In the genomic region with DNA sequence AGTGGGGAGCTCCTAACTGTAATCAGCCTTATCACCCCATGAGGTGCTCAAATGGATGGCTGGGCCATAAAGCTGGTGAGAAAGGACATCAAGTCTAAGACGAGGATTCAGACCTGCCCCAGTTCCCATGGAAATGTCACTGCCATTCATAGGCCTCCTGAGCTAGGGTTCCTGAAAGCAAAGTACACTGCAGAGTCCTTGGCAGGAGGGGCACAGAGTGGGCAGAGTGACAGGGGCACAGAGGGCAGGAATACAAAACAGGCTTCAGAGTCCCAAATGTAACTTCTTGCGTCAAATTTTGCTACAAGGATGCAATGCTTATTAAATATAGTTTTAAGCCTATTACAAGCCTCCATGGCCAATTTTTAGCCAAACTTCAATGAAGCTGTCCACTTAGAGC, we compare ENCODE assay signal across 16 mouse cellular contexts. TPM values are rescaled to one million over a fixed set of nuclear protein-coding genes. Genes with fewer than 3 reads are reported as not detected.
DNase-seq lines count a peak whose midpoint lies in the region; TF ChIP-seq lines count a peak whose summit lies in the region.
"Had no signal": no experiment of that assay in that cellular context is flagged by ENCODE, and none has a peak within 500 bp of the region (broad histone marks: within the 10 kb centered on the region; RNA-seq: fewer than 3 reads in every experiment).

No protein-coding gene starts in this region.

- TF ChIP-seq POLR2A in heart, adult 2 months (IDR thresholded peaks at IDR 0.05; ENCODE audit: insufficient read depth, low read depth, low read length) = no peak

- H3K4me3 ChIP-seq in heart, adult 2 months = no peak overlapping the region
- H3K4me3 ChIP-seq in heart, embryonic 10.5 days = no peak overlapping the region
- H3K4me3 ChIP-seq: heart, embryonic 12.5 days; limb, embryonic 10.5 days; liver, embryonic 15.5 days; neural tube, embryonic 13.5 days had no signal

- no peak for DNase-seq in heart, adult 2 months
- DNase-seq in heart, embryonic 10.5 days (ENCODE audit: low spot score) = no peak
- DNase-seq in left cerebral cortex, postnatal 4 days = peak; percentile 27
- DNase-seq in left cerebral cortex, adult 8-10 months (ENCODE audit: low spot score in 2 of 2) = no peak
- peak; percentile 26 for DNase-seq in right cerebral cortex, adult 18-20 months
- no peak for DNase-seq in right cerebral cortex, postnatal 14 days
- DNase-seq in spleen, adult 12 weeks (ENCODE audit: low spot score) = no peak
- DNase-seq: adrenal gland, postnatal 10 days; gastrocnemius, postnatal 25 days; heart, postnatal 4 days; thymus, postnatal 25 days had no signal

- no peak overlapping the region for H3K9ac ChIP-seq in heart, adult 2 months (ENCODE audit: low read depth, low read length)
- H3K9ac ChIP-seq: heart, embryonic 12.5 days; liver, embryonic 15.5 days; neural tube, embryonic 13.5 days had no signal

- no peak for TF ChIP-seq EP300 in heart, adult 2 months (IDR thresholded peaks at IDR 0.05; ENCODE audit: insufficient read depth, low read depth, low read length)

- intact Hi-C loops in heart, adult 2 months (cut with DNase I) = no loop called here
- intact Hi-C loops in left cerebral cortex, postnatal 4 days (cut with DNase I) = no loop called here

- H3K27me3 ChIP-seq in heart, adult 2 months (ENCODE audit: control insufficient read depth, insufficient read depth, low read length) = no peaks in the 10 kb centered on the region
- H3K27me3 ChIP-seq in heart, embryonic 10.5 days (ENCODE audit: insufficient read depth, poor library complexity, severe bottlenecking) = no peaks in the 10 kb centered on the region
- H3K27me3 ChIP-seq: heart, embryonic 12.5 days; liver, embryonic 15.5 days; neural tube, embryonic 13.5 days had no signal

- no peaks in the 10 kb centered on the region for H3K9me3 ChIP-seq in heart, embryonic 10.5 days
- H3K9me3 ChIP-seq: heart, embryonic 12.5 days; limb, embryonic 10.5 days; liver, embryonic 15.5 days; neural tube, embryonic 13.5 days had no signal

- 84% methylated on average over 2 of the region's 2 CpGs for WGBS in heart, adult 2 months
- WGBS in heart, embryonic 10.5 days = 61% methylated on average over 2 of the region's 2 CpGs

- no peaks in the 10 kb centered on the region for H3K79me2 ChIP-seq in heart, adult 2 months (replicated peaks; ENCODE audit: control insufficient read depth, insufficient read depth, low read length)

- peak overlapping the region; percentile 15; the same call in 1 of the 2 replicates for H3K27ac ChIP-seq in heart, adult 2 months
- H3K27ac ChIP-seq in heart, embryonic 10.5 days = no peak overlapping the region
- H3K27ac ChIP-seq: limb, embryonic 10.5 days; neural tube, embryonic 13.5 days; stomach, postnatal 0 days had no signal

- TF ChIP-seq CTCF in heart, adult 2 months (IDR thresholded peaks at IDR 0.05) = no peak

- peaks cover 6% of the 10 kb centered on the region for H3K36me3 ChIP-seq in heart, adult 2 months (ENCODE audit: control insufficient read depth, insufficient read depth, low read length)
- H3K36me3 ChIP-seq in heart, embryonic 10.5 days = peaks cover 38% of the 10 kb centered on the region

- H3K4me1 ChIP-seq in heart, adult 2 months (ENCODE audit: control insufficient read depth, insufficient read depth, low read length) = peaks cover 6% of the 10 kb centered on the region; the same call in 1 of the 2 replicates
- H3K4me1 ChIP-seq in heart, embryonic 10.5 days = peaks cover 39% of the 10 kb centered on the region
- H3K4me1 ChIP-seq: limb, embryonic 10.5 days had no signal

RNA-seq across cellular contexts. Expression of gene Tbxas1, which starts 59.6 kb away (rescaled TPM):
- total RNA-seq in heart, adult 2 months (2021) = 1 to 10 TPM; 2.1 to 2.7 TPM
- 1.9 and 2.7 TPM in 2 replicates for polyA plus RNA-seq in heart, adult 2 months (2012; rRNA removed)
- 1.4 and 1.5 TPM in 2 replicates for polyA plus RNA-seq in heart, embryonic 10.5 days (2016; fragmentation: Nextera tagmentation; extraction: Ambion mirVana)
- 1 to 10 TPM; 1.3 to 1.4 TPM for total RNA-seq in left cerebral cortex, postnatal 4 days (2021)
- total RNA-seq in left cerebral cortex, adult 8-10 months (2022) = 1 to 10 TPM; 3.1 to 8.2 (median 5.0) TPM

Comparison
In these comparisons a context has a peak if more than half of its experiments do, and no peak if none do; other contexts are left out.
1. DNase-seq: peak in left cerebral cortex, postnatal 4 days (single experiment) and right cerebral cortex, adult 18-20 months (single experiment); none in heart, adult 2 months (0 of 2), heart, embryonic 10.5 days (single experiment), left cerebral cortex, adult 8-10 months (0 of 2), right cerebral cortex, postnatal 14 days (single experiment) and spleen, adult 12 weeks (single experiment).